Mouse (Mus musculus): ENCODE results near the gene Mapk11.

- TF ChIP-seq EP300 (IDR thresholded peaks at IDR 0.05; ENCODE audit: low read depth) (no peak), CTCF (IDR thresholded peaks at IDR 0.05; ENCODE audit: low read depth) (no peak)
Measured at GRCm38 (mm10) chr15:89123595-89123994, 25.8 kb downstream of the Mapk11 start.

Data from heart, postnatal 0 days (tissue).